Mouse (Mus musculus): Measurements from ENCODE around the gene Nol4l. TPM values are rescaled to one million over a fixed set of nuclear protein-coding genes. Genes with fewer than 3 reads are reported as not detected.

Nol4l gene
- polyA plus RNA-seq (2015; fragmentation: Illumina TruSeq; extraction: RNeasy Lipid Tissue Mini Kit (QIAGEN cat#74804); ENCODE audit: low read depth, low replicate concordance) = 19.2 TPM

DNA sequence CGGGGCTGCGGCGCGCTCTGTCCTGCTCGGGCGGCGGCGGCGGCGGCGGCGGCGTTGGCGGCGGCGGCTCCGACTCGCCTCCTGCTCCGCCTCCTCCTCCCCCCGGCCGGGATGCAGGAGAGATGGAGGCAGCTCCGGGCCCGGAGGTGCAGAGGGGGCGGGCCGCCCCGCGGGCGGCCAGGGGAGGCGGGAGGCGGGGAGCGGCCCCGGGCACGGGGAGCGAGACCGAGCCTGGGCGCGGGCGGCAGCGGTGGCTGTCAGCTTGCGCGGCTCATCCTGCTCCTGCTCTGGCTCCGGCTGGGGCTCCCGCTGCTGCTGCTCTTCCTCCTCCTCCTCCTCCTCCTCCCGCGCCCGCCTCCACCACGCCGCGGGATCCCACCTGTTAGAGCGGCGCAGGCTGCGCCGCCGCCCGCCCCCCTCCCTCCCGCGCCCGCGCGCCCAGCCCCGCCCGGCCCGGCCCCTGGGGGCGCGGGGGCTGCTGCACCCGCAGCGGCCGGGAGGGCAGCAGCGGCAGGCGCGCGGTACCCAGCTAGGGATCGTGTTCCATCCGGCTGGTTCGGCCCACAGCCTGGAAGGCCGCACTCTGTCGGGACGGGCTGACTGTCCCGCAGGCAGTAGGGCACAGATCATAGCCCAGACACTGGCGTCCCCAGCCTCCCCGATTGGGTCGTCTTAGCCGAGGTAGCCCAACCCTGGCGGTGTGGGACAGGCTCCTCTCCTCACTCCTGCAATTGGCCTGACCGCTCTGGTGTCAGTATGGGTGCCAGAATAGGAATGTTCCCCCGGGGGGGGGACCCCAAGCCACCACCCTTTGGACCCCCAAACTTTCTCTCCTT lies at the start of gene Nol4l:
TSS of gene Nol4l (minus strand) at position 41 of the 836 bp plus-strand sequence.

DNA sequence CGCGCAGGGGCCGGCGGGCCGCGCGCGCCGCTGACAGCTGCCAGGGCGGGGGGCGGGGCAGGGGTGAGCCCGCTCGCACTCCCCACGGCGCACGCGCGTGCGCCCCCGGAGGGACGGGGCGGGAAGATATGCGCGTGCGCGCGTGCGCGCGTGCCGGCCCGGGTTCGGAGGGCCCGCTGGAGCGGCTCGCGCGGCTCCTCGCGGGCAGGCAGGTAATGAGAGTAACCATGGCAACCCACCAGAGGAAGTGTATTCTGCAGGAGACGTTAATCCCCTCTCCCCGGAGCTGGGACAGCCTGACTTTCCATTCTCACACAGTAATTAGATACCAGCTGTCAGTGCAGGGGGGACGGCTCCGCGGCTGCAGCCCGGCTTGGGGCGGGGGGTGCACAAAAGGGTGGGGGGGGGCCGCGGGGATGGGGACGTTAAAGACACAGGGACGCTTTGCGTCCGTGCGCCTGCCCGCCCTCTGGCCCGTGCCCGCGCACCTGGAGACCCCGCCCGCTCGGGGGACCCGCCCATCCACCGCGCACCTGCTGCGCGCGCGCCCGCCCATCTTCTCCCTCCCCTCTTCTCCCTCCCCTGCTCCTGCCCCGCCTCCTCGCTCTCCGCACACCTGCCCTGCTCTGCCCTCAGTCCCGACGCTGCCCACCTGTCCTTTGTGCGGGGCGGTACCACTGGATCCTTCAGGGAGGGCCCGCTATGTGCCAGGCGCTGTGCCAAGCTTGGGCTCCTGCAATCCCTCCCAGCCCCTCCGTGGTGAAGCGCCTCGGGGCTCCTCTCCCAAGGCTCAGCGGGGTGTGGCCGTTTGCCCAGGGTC lies 37.0 kb downstream of the Nol4l start, which contains the start of gene 4930404H24Rik:
TSS of gene 4930404H24Rik (plus strand) at position 218 of the 820 bp plus-strand sequence.

Other genes starting within 250 kb of the Nol4l start
- gene Kif3b, start 238.6 kb downstream of the Nol4l start, polyA plus RNA-seq (2015; fragmentation: Illumina TruSeq; extraction: RNeasy Lipid Tissue Mini Kit (QIAGEN cat#74804); ENCODE audit: low read depth, low replicate concordance) = 36.1 TPM
- gene Asxl1, start 184.1 kb downstream of the Nol4l start, polyA plus RNA-seq (2015; fragmentation: Illumina TruSeq; extraction: RNeasy Lipid Tissue Mini Kit (QIAGEN cat#74804); ENCODE audit: low read depth, low replicate concordance) = 18.1 TPM
- gene 4930404H24Rik, start 37.2 kb downstream of the Nol4l start, polyA plus RNA-seq (2015; fragmentation: Illumina TruSeq; extraction: RNeasy Lipid Tissue Mini Kit (QIAGEN cat#74804); ENCODE audit: low read depth, low replicate concordance) = not detected
- 33.7 TPM for gene Commd7, start 102.8 kb upstream of the Nol4l start, polyA plus RNA-seq (2015; fragmentation: Illumina TruSeq; extraction: RNeasy Lipid Tissue Mini Kit (QIAGEN cat#74804); ENCODE audit: low read depth, low replicate concordance)
- 0.83 TPM for gene Dnmt3b, start 119.5 kb upstream of the Nol4l start, polyA plus RNA-seq (2015; fragmentation: Illumina TruSeq; extraction: RNeasy Lipid Tissue Mini Kit (QIAGEN cat#74804); ENCODE audit: low read depth, low replicate concordance)
- not detected for gene Dnmt3c, start 166.7 kb upstream of the Nol4l start, polyA plus RNA-seq (2015; fragmentation: Illumina TruSeq; extraction: RNeasy Lipid Tissue Mini Kit (QIAGEN cat#74804); ENCODE audit: low read depth, low replicate concordance)
- gene Mapre1, start 211.3 kb upstream of the Nol4l start, polyA plus RNA-seq (2015; fragmentation: Illumina TruSeq; extraction: RNeasy Lipid Tissue Mini Kit (QIAGEN cat#74804); ENCODE audit: low read depth, low replicate concordance) = 66.8 TPM
- gene Efcab8, start 250.0 kb upstream of the Nol4l start, polyA plus RNA-seq (2015; fragmentation: Illumina TruSeq; extraction: RNeasy Lipid Tissue Mini Kit (QIAGEN cat#74804); ENCODE audit: low read depth, low replicate concordance) = not detected